Mouse (Mus musculus) MEL (cell line): Measurements from ENCODE around the gene Vps26c.

Experiments
- HCFC1 ChIP-seq: IDR thresholded peaks from 2 replicates; pipeline ENCODE4 v1.6.1; 2012; ENCODE audit warnings: low read depth, mild to moderate bottlenecking, inconsistent platforms, low read length, improper control_type of control experiment, moderate library complexity
- ZC3H11A ChIP-seq: IDR thresholded peaks from 2 replicates; pipeline ENCODE4 v1.6.1; 2012; ENCODE audit warnings: low read depth, mild to moderate bottlenecking, inconsistent platforms, low read length, improper control_type of control experiment

GRCm38 (mm10) chr16:94535716-94536115 lies 9.1 kb upstream of the Vps26c start:
- TF ChIP-seq HCFC1 (no peak), ZC3H11A (no peak)
